Mouse (Mus musculus) midbrain, embryonic 12.5 days (tissue): ENCODE data around the gene Rbmxl1. TPM values are rescaled to one million over a fixed set of nuclear protein-coding genes. Genes with fewer than 3 reads are reported as not detected.
"Not testable (repeated sequence)": the region's sequence is repeated elsewhere in the genome, so short reads cannot be mapped to it uniquely, and the experiment has no call there.

Experiments
- ATAC-seq: fragments of 200-750 bp; cut with Nextera tagmentation; 2 replicates; pipeline ENCODE4 v1.8.0; 2017; ENCODE audit warnings: low read depth, moderate TSS enrichment, moderate library complexity; ENCODE audit not compliant: low FRiP score
- H3K27ac ChIP-seq: fragments of 300-500 bp; sonication (generic); replicated peaks from 2 replicates; pipeline ENCODE4 v1.5.1; 2016; ENCODE audit warnings: mild to moderate bottlenecking
- H3K27me3 ChIP-seq: fragments of 300-500 bp; sonication (generic); 2 replicates; pipeline ENCODE4 v1.6.1; 2016; ENCODE audit warnings: mild to moderate bottlenecking
- H3K36me3 ChIP-seq: fragments of 300-500 bp; sonication (generic); 2 replicates; pipeline ENCODE4 v1.6.1; 2016
- H3K4me1 ChIP-seq: fragments of 300-500 bp; sonication (generic); 2 replicates; pipeline ENCODE4 v1.6.1; 2016
- H3K4me2 ChIP-seq: fragments of 300-500 bp; sonication (generic); replicated peaks from 2 replicates; pipeline ENCODE4 v1.6.1; 2016; ENCODE audit warnings: mild to moderate bottlenecking, moderate library complexity
- H3K4me3 ChIP-seq: fragments of 300-500 bp; sonication (generic); 2 replicates; pipeline ENCODE4 v1.5.1; 2016; ENCODE audit warnings: mild to moderate bottlenecking
- H3K9ac ChIP-seq: fragments of 300-500 bp; sonication (generic); replicated peaks from 2 replicates; pipeline ENCODE4 v1.6.1; 2016; ENCODE audit warnings: mild to moderate bottlenecking, moderate library complexity
- H3K9me3 ChIP-seq: fragments of 300-500 bp; sonication (generic); 2 replicates; pipeline ENCODE4 v1.6.1; 2016; ENCODE audit warnings: mild to moderate bottlenecking
- WGBS: fragments of 180-500 bp; shearing (Covaris S2); methylation state at CpG from one replicate; pipeline ENCODE4 v1.1.7; 2016; 5-methylcytosine and 5-hydroxymethylcytosine counted together
- polyA plus RNA-seq: library from polyadenylated mRNA; unstranded; fragments of >200 nt; fragmentation: Nextera tagmentation; extraction: Ambion mirVana; gene quantifications from 2 replicates; pipeline ENCODE4 v1.2.1, GENCODE M21; 2016

Gene Rbmxl1
- polyA plus RNA-seq, 1 experiment from 2014 or later, result 338 TPM

DNA sequence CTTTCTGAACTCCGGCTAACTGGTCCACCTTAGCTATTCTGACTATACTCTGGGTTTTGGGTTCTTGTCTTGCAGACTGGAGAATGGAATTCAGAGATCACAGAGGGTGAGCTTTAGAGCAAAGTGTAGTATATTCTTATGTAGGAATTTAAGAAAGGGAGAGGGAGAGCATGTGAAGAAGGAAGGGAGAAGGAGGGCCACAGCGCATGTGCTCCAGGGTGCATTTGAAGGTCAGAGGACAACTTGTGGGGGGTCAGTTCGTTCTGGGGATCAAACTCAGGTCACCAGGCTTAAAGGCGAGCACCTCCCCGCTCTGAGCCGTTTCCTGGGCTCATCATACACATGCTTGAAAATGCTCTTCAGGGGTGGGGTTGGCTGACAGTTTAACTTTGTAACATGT lies 25.3 kb upstream of the Rbmxl1 start:
- H3K27me3 ChIP-seq, result no peaks in the 10 kb centered on the region
- ATAC-seq, result no peak
- 86% methylated on average over 6 of the region's 6 CpGs for WGBS
- no peak overlapping the region for H3K4me3 ChIP-seq
- no peak overlapping the region for H3K4me2 ChIP-seq
- no peak overlapping the region for H3K27ac ChIP-seq
- 0 out of 2 replicates have a peak, but pooled peaks cover 4% of the 10 kb centered on the region for H3K4me1 ChIP-seq
- no peaks in the 10 kb centered on the region for H3K9me3 ChIP-seq
- H3K9ac ChIP-seq, result no peak overlapping the region
- H3K36me3 ChIP-seq, result peaks cover 18% of the 10 kb centered on the region

DNA sequence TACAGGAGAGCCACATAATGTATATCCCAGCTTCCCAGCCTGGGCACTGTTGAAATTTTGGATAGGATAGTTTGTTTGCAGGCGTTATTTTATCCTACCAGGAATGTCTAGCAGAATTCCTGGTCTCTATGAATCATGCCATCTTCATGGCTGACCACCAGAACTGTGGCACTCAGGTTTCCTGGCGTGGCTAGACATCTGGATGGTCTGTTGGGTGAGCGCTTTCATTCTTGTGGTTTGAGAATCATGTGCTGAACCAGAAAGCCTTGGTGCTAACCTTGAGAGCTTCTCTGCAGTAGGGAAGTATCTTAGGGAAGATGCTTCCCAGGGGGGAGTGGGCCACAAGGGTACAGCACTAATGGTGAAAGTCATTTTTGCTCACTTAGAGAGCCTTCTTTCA lies 6.4 kb upstream of the Rbmxl1 start:
- 88% methylated on average over 3 of the region's 3 CpGs for WGBS
- no peaks in the 10 kb centered on the region for H3K9me3 ChIP-seq

DNA sequence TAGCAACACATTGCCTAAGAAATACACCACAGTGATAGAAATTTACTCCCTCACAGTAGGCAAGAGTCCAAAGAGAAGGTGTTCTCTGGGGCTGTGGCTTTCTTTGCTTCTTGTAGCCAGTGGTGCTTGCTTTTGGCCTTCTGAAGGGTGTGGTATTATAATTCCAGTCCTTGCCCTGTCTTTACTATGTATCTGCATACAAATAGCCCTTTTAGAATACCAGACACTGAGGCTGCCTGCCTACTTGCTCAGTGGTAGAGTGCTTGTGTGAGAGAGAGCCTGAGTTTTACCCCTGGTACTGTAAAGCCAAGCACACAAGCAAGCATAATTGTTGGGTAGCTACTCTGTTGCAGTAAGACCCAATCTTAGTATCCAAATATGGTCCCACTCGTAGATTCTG lies 6.0 kb upstream of the Rbmxl1 start:
- H3K9me3 ChIP-seq, result no peaks in the 10 kb centered on the region

More for the DNA sequence above, 6.4 kb upstream of the Rbmxl1 start:
- no peak overlapping the region for H3K27ac ChIP-seq
- H3K4me1 ChIP-seq, result peaks cover 7% of the 10 kb centered on the region
- no peak overlapping the region for H3K4me2 ChIP-seq
- no peaks in the 10 kb centered on the region for H3K27me3 ChIP-seq
- no peak overlapping the region for H3K9ac ChIP-seq
- H3K4me3 ChIP-seq, result no peak overlapping the region
- no peak for ATAC-seq
- H3K36me3 ChIP-seq, result peaks cover 15% of the 10 kb centered on the region

DNA sequence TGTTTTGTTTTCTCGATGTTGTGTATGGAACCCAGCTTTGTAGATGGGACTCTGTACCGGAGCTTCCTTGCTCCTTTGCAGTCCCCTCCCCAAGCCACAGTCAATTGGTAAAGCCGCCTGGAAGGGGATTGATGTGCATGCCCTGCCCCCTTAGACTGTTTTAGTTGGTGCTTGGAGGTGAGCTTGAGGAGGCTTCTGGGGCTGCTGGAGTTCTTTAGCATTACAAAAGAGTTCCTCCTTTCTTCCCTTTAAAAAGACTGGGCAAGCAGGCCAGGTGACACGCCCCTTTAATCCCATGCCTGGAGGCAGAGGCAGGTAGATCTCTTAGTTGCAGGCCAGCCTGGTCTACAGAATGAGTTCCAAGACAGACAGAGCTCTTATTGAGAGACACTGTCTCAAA lies 4.4 kb upstream of the Rbmxl1 start:
- peaks cover 15% of the 10 kb centered on the region for H3K36me3 ChIP-seq
- no peaks in the 10 kb centered on the region for H3K27me3 ChIP-seq
- H3K27ac ChIP-seq, result no peak overlapping the region
- WGBS, result 83% methylated on average over 4 of the region's 4 CpGs
- H3K4me2 ChIP-seq, result no peak overlapping the region
- ATAC-seq, result no peak
- H3K4me3 ChIP-seq, result no peak overlapping the region
- no peak overlapping the region for H3K9ac ChIP-seq
- peaks cover 8% of the 10 kb centered on the region for H3K4me1 ChIP-seq
- no peaks in the 10 kb centered on the region for H3K9me3 ChIP-seq

More for the DNA sequence above, 6.0 kb upstream of the Rbmxl1 start:
- Histone ChIP-seq H3K4me3 (no peak overlapping the region), H3K9ac (no peak overlapping the region), H3K27me3 (no peaks in the 10 kb centered on the region), H3K27ac (no peak overlapping the region), H3K4me1 (peaks cover 8% of the 10 kb centered on the region), H3K4me2 (no peak overlapping the region), H3K36me3 (peaks cover 15% of the 10 kb centered on the region)
- WGBS, result 89% methylated on average over 1 of the region's 1 CpGs
- no peak for ATAC-seq

DNA sequence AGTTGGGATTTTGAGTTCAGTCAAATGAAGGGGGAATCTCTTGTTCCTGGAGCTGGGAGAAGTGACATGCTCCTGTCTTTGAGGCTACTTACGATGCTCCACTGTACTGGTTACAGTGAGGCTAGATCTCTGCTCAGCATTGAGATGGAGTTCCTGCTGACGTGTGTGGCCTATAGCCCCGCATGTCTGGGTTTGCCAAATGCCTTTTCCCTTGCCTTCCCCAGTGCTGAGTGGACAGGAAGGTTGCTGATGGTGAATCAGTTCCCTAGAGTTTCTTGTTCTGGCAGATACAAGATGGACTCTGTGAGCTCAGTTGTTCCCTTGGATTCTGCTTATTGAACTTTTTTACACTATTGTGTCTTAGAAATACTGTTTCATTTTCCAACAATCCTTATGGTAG lies 2.2 kb upstream of the Rbmxl1 start:
- ATAC-seq, result no peak
- Histone ChIP-seq H3K4me2 (peak overlapping the region; percentile 25; the same call in 1 of the 2 replicates), H3K4me3 (no peak overlapping the region)

DNA sequence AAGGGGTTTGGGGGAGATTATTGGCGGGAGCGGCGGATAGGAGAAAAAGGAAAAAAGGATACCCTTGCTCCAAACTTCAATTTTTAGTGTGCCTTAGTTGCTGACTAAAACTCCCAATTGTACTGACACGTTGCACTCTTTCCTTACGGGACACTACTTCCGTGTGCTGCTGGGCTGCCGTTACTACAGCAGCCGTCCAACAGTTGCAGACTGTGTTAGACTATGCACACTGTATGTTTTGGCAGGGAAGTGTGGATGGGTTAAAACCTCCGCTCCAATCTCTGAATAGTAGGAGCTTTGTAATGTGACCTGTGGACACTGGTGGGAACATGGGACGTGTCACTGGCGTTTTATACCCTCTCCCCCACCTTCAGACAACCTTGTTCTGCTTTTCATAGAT lies 1.4 kb upstream of the Rbmxl1 start:
- Histone ChIP-seq H3K4me3 (peak overlapping the region; percentile 97), H3K9me3 (no peaks in the 10 kb centered on the region), H3K27ac (peak overlapping the region; percentile 96), H3K36me3 (peaks cover 9% of the 10 kb centered on the region), H3K9ac (peak overlapping the region; percentile 99), H3K4me2 (peak overlapping the region; percentile 89), H3K4me1 (peaks cover 14% of the 10 kb centered on the region), H3K27me3 (no peaks in the 10 kb centered on the region)
- WGBS, result under 1% methylated on average over 11 of the region's 11 CpGs
- no peak for ATAC-seq

More for the DNA sequence above, 2.2 kb upstream of the Rbmxl1 start:
- Histone ChIP-seq H3K27ac (no peak overlapping the region), H3K9me3 (no peaks in the 10 kb centered on the region), H3K27me3 (no peaks in the 10 kb centered on the region), H3K36me3 (peaks cover 12% of the 10 kb centered on the region), H3K4me1 (peaks cover 14% of the 10 kb centered on the region), H3K9ac (no peak overlapping the region)
- WGBS, result 77% methylated on average over 3 of the region's 3 CpGs

DNA sequence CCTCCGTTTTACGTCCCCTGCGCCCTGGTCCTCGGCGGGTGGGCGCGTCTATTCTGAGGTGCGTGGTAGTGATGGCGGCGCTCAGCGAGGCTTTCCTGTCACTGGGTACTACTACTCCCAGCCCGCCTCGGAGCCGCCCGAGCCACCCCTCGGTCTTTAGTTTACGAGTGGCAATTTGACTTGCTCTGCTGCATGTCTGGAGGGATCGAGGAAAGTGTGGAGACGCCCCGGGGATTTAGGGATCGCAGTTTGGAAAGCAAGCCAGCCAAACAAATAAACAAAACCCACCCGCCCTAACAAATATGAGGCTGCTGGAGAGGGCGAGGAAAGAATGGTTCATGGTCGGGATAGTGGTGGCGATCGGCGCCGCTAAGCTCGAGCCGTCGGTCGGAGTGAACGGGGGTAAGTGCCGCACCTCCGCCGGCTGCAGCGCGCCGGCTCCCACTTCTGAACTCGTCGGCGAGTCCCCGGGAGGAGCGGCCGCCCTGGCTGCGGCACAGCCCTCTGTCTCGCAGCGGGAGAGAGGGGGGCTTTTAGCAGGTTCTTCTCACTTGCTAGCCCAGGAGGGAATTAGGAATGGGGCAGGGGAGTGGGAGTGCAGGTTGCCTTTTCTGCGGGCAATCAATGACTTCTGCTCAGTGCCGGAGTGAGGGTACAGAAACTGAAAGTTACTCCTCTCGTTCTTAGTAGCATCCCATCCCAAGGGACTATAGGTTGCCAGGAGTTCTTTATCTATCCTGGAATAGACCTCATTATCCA lies 754 bp upstream of the Rbmxl1 start, which contains the start of gene Slc10a7:
TSS of gene Slc10a7 (plus strand) at position 74 of the 759 bp plus-strand sequence.
- peak within 1 kb of the TSS; percentile 89 for H3K4me2 ChIP-seq
- peaks cover 15% of the 10 kb centered on the region for H3K36me3 ChIP-seq
- H3K27me3 ChIP-seq, result no peaks in the 10 kb centered on the region
- H3K9ac ChIP-seq, result peak within 1 kb of the TSS; percentile 99
- peaks cover 14% of the 10 kb centered on the region for H3K4me1 ChIP-seq
- under 1% methylated on average over 51 of the region's 51 CpGs for WGBS
- ATAC-seq, result peak; percentile 95
- H3K9me3 ChIP-seq, result no peaks in the 10 kb centered on the region
- H3K27ac ChIP-seq, result peak within 1 kb of the TSS; percentile 96
- peak within 1 kb of the TSS; percentile 97 for H3K4me3 ChIP-seq

DNA sequence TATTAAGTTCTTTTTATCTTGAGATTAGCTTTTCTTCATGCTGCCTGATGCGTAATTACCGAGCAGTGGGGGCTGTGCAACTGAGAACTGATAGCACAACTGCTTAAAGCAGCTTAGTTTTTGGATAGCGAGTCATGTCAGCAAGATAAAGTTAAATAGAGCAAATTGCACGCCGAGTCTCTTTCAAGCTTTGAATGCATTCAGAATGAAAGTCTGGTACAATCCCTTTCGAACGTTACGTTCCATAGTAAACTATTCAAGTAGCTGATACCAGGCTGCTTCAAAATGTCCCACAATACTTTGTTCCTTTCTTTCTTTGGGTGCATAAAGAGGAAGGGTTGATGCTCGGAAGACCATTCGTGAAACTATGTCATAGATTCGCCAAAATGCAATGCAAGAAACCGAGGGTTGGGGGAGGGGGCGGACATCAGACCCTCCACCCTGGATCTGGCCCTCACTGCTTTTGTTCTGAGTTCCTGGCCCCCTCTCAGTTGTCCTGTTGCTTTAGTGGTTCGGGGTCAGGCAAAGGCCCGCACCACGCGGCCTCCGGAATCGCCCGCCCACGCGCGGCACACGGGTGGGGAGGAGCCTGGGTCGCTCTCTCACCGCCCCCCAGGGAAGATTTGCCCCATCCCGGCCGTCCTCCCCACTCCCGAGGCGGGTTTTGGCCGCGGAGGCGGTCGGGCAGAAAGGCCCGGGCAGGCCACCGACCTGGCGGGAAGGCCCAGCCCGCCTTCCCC lies 549 bp downstream of the Rbmxl1 start:
- WGBS, result under 1% methylated on average over 34 of the region's 38 CpGs
- Histone ChIP-seq H3K4me2 (peak overlapping the region; percentile 89), H3K9me3 (no peaks in the 10 kb centered on the region), H3K27me3 (no peaks in the 10 kb centered on the region), H3K9ac (peak overlapping the region; percentile 99), H3K4me3 (peak overlapping the region; percentile 97), H3K27ac (peak overlapping the region; percentile 96), H3K4me1 (peaks cover 14% of the 10 kb centered on the region), H3K36me3 (peaks cover 28% of the 10 kb centered on the region)
- peak; percentile 58 for ATAC-seq

DNA sequence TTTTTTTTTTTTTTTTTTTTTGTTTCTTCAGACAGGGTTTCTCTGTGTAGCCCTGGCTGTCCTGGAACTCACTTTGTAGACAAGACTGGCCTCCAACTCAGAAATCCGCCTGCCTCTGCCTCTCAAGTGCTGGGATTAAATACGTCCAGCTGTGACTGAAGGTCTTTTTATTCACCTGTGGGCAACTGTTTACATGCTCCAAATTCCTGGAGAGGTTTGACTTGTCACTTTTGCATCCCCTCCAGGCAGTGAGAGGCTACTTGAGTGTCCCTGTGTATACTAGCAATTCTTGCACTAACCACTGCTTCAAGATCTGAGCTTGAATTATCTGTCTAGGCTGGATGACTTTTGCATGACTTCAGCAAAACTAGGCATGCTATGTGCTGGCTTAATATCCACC lies 6.0 kb downstream of the Rbmxl1 start:
- Histone ChIP-seq H3K27ac (no peak overlapping the region), H3K9me3 (no peaks in the 10 kb centered on the region), H3K4me2 (no peak overlapping the region), H3K4me3 (no peak overlapping the region), H3K36me3 (peaks cover 30% of the 10 kb centered on the region), H3K27me3 (no peaks in the 10 kb centered on the region), H3K9ac (no peak overlapping the region), H3K4me1 (peaks cover 5% of the 10 kb centered on the region; the same call in 1 of the 2 replicates)
- 64% methylated on average over 2 of the region's 2 CpGs for WGBS
- ATAC-seq, result no peak

DNA sequence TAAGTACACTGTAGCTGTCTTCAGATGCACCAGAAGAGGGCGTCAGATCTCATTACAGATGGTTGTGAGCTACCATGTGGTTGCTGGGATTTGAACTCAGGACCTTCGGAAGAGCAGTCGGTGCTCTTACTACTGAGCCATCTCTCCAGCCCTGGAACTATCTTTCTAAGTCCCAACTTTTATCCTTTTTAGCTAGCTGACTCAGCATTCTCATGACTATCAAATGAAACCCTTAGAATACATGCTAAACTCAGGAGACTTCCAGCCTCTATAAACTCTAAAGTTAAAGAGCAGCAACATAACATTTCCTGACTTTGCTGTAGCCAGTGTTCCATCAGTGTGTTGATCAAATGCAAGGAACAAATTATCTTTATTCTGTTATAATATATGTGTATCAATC lies 12.4 kb downstream of the Rbmxl1 start:
- not testable (repeated sequence) for H3K9ac ChIP-seq, H3K9me3 ChIP-seq, H3K27me3 ChIP-seq, H3K27ac ChIP-seq, ATAC-seq, H3K36me3 ChIP-seq, H3K4me1 ChIP-seq, H3K4me2 ChIP-seq, H3K4me3 ChIP-seq
- whole genome bisulfite sequencing, result 94% methylated on average over 3 of the region's 3 CpGs

DNA sequence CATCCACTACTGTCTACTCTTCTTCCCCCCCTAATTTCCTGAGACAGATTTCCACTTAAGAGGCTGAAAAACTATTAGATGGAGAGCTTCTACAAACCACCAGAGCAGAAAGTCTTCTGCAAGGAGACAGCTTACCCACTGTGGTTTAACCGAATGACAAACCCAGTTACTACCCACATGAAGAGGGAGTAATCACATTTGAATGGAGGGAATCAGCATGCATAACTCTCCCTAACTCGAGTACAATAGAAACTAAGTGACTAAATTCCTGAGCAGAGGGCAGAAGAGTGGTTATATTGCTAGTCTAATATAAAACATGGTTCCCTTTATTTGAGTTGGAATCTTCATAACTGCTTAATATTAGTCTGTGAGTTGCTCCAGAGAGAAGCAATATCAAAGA lies 15.7 kb downstream of the Rbmxl1 start:
- H3K4me1 ChIP-seq, result no peaks in the 10 kb centered on the region
- H3K27me3 ChIP-seq, result no peaks in the 10 kb centered on the region
- no peak overlapping the region for H3K27ac ChIP-seq
- no peak overlapping the region for H3K4me2 ChIP-seq
- WGBS, result 36% methylated on average over 2 of the region's 2 CpGs
- H3K36me3 ChIP-seq, result no peaks in the 10 kb centered on the region
- H3K9me3 ChIP-seq, result no peaks in the 10 kb centered on the region
- ATAC-seq, result no peak
- no peak overlapping the region for H3K9ac ChIP-seq
- no peak overlapping the region for H3K4me3 ChIP-seq

DNA sequence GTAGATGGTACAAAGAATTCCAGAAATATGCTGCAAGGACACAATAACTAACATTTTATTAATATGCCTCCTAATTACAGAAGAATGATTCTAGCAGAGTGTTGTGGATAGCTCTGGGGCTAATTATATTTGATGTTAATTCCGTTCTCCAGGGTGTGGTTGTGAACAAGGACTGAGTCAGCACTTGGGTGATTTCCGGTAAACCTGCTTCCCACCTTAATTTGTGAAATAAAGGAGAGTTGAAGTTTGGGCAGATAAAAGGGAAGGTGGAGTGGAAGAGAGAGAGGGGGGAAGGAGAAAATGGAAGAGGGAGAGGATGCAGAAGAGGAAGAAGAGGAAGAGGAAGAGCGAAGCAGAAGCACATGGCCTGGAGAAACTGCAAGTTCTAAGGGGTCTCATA lies 19.0 kb downstream of the Rbmxl1 start:
- Histone ChIP-seq H3K9me3 (no peaks in the 10 kb centered on the region), H3K27me3 (no peaks in the 10 kb centered on the region), H3K4me3 (no peak overlapping the region), H3K9ac (no peak overlapping the region), H3K27ac (no peak overlapping the region), H3K36me3 (no peaks in the 10 kb centered on the region), H3K4me2 (no peak overlapping the region), H3K4me1 (no peaks in the 10 kb centered on the region)
- ATAC-seq, result no peak
- 89% methylated on average over 3 of the region's 3 CpGs for WGBS
